In the genomic region with DNA sequence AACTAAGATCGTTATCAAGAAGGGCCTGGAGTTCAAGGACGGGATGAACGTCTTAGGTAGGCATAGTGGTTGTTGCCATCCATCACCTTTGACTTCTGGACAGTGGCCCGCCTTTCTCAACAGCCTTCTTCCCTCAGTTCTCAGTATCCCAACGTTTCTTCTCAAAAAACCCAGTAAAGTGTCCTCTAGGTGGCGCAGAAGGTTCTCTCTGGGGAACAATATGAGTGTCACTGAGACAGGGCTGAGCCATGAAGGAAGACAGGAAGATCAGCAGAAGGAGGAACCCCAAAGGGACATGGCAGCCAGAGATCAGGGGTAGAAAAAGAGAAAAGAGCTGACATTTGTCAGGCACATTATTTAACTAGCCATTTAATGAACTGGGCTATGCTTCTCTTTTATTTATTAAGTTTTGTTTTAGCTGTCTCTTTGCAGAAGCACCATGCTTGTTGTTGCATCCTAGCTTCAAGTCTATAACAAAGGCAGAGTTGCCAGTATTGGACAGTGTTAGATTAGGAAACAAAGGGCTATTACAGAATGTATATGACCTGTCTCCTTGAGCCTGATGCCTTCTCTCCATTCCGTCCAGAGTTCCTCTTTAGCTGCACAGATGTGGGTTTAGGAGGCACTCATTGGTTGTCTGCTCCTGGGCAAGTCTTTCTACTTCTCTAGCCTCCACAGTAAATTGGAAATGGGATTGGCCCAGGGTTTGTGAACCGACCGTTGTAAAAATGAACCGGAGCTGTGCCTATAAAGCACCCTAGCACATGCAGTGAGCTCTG, we compare ENCODE assay signal across 7 mouse cellular contexts.
DNase-seq lines count a peak whose midpoint lies in the region; ATAC-seq lines count a peak whose summit lies in the region.

No protein-coding gene starts in this region.

- ATAC-seq in megakaryocyte-erythroid progenitor cell, adult 5-6 weeks (replicated peaks; ENCODE audit: low FRiP score, low TSS enrichment, poor library complexity, severe bottlenecking), result peak; percentile 25; the same call in 1 of the 2 replicates

- peak; percentile 16 to 24 for DNase-seq in urinary bladder, adult 18-20 months (ENCODE audit: low spot score in 2 of 2)
- DNase-seq in urinary bladder, adult 2 months (ENCODE audit: low spot score), result no peak
- peak; percentile 55 to 91 for DNase-seq in adrenal gland, adult (ENCODE audit: inconsistent age in 2 of 2, low spot score in 1 of 2)
- peak; percentile 24 to 86 for DNase-seq in frontal cortex, adult 2 months (ENCODE audit: extremely low spot score in 1 of 2, low spot score in 1 of 2)
- DNase-seq in kidney, postnatal 4 days, result peak; percentile 56 to 69
- DNase-seq in right cerebral cortex, postnatal 4 days, result peak; percentile 47
